Mouse (Mus musculus): ENCODE measurements at regions not wholly inside any gene's neighbourhood (a gene's known extent, or its start where the extent isn't known, plus 50 kb on each side); places are given as distances from the start of the nearest gene placed in this dataset.

DNA sequence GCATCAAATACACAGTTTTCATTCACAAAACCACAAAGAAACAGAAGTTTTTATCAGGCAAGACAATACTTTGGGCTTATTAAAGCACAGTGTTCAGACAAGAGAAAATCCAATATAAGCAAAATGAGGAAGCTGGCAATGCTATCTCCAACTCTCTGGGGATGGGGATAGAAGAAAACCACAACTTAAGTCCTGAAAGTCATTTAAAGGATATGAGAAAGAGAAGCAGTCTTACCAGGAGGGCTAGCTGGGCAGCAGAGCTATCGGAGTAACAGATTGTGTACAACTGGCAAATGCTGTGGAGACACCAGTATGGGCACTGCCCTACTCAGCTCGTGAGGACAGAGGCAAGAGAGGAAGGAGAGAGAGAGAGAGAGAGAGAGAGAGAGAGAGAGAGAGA, 262.9 kb upstream of the Rarb start:
- no peaks in the 10 kb centered on the region for H3K36me3 ChIP-seq (ENCODE audit: control insufficient read depth, insufficient read depth)
- 38% methylated on average over 2 of the region's 2 CpGs for WGBS
- H3K4me2 ChIP-seq (ENCODE audit: low read length), result no peak overlapping the region
- no peak overlapping the region for H3K9ac ChIP-seq (replicated peaks; ENCODE audit: low read depth, low read length)
- ATAC-seq, result no peak
- H3K27me3 ChIP-seq (replicated peaks; ENCODE audit: control insufficient read depth, insufficient read depth, low read length), result no peaks in the 10 kb centered on the region
- H3K9me3 ChIP-seq (ENCODE audit: control insufficient read depth, low read length), result no peaks in the 10 kb centered on the region
- no peak overlapping the region for H3K4me3 ChIP-seq (replicated peaks; ENCODE audit: low read length)
- no peak overlapping the region for H3K27ac ChIP-seq (ENCODE audit: low read length)
- H3K4me1 ChIP-seq (replicated peaks; ENCODE audit: control insufficient read depth, insufficient read depth, low read length), result no peaks in the 10 kb centered on the region

DNA sequence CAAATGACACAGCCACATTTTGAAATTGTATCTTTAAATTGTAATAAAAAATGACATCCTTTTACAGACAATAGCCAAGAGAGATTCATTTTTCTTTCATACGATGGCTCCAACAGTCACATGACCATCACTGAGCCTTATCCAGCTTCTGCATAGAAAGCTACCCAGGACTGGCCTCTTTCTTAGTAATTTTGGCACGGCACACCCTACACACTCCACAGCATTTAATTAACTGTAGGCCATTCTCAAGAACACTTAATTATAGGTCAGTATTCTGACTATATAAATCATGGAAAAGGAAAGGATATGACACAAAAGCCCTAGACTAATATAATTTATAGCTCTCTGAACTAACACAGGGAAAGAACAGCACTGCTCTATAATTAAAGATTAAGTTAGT, 260.6 kb upstream of the Rarb start:
- H3K36me3 ChIP-seq (ENCODE audit: control insufficient read depth, insufficient read depth), result no peaks in the 10 kb centered on the region
- H3K27ac ChIP-seq (ENCODE audit: low read length), result no peak overlapping the region
- no peaks in the 10 kb centered on the region for H3K9me3 ChIP-seq (ENCODE audit: control insufficient read depth, low read length)
- no peak overlapping the region for H3K4me2 ChIP-seq (ENCODE audit: low read length)
- no peaks in the 10 kb centered on the region for H3K27me3 ChIP-seq (replicated peaks; ENCODE audit: control insufficient read depth, insufficient read depth, low read length)
- WGBS, result 42% methylated on average over 2 of the region's 2 CpGs
- no peaks in the 10 kb centered on the region for H3K4me1 ChIP-seq (replicated peaks; ENCODE audit: control insufficient read depth, insufficient read depth, low read length)
- no peak overlapping the region for H3K9ac ChIP-seq (replicated peaks; ENCODE audit: low read depth, low read length)
- ATAC-seq, result peak; percentile 82
- H3K4me3 ChIP-seq (replicated peaks; ENCODE audit: low read length), result no peak overlapping the region

- no peak overlapping the region for H3K4me2 ChIP-seq (ENCODE audit: low read length)
- H3K9me3 ChIP-seq (ENCODE audit: control insufficient read depth, low read length), result no peaks in the 10 kb centered on the region
- H3K9ac ChIP-seq (replicated peaks; ENCODE audit: low read depth, low read length), result no peak overlapping the region
- no peaks in the 10 kb centered on the region for H3K27me3 ChIP-seq (replicated peaks; ENCODE audit: control insufficient read depth, insufficient read depth, low read length)
- WGBS, result 68% methylated on average over 1 of the region's 1 CpGs
- ATAC-seq, result no peak
- H3K36me3 ChIP-seq (ENCODE audit: control insufficient read depth, insufficient read depth), result no peaks in the 10 kb centered on the region
- H3K4me1 ChIP-seq (replicated peaks; ENCODE audit: control insufficient read depth, insufficient read depth, low read length), result no peaks in the 10 kb centered on the region
- H3K27ac ChIP-seq (ENCODE audit: low read length), result no peak overlapping the region
- H3K4me3 ChIP-seq (replicated peaks; ENCODE audit: low read length), result no peak overlapping the region
Observed at GRCm38 (mm10) chr14:17061358-17061757, 242.4 kb upstream of the Rarb start.

DNA sequence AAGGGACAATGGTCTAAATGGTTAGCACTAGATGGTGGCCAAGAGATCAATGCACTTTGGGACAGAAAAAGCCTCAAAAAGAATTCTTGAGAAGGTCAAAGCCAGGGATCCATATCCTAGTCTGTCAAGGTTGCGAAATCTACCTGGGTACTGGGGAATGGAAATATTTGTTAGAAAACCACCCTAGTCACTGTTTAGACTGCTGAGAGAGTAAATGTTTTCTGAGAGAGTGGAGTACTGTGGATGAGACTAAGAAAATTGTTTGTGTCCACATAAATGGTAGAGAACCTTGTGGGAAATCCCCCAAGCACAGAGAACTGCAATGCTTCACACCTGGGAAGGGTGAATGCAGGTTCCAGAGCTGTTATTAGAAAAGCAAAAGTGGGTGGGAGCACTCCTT, 239.5 kb upstream of the Rarb start:
- no peak overlapping the region for H3K9ac ChIP-seq (replicated peaks; ENCODE audit: low read depth, low read length)
- H3K4me3 ChIP-seq (replicated peaks; ENCODE audit: low read length), result no peak overlapping the region
- H3K9me3 ChIP-seq (ENCODE audit: control insufficient read depth, low read length), result no peaks in the 10 kb centered on the region
- 100% methylated on average over 1 of the region's 1 CpGs for WGBS
- no peaks in the 10 kb centered on the region for H3K27me3 ChIP-seq (replicated peaks; ENCODE audit: control insufficient read depth, insufficient read depth, low read length)
- no peak for ATAC-seq
- H3K27ac ChIP-seq (ENCODE audit: low read length), result no peak overlapping the region
- no peaks in the 10 kb centered on the region for H3K36me3 ChIP-seq (ENCODE audit: control insufficient read depth, insufficient read depth)
- no peak overlapping the region for H3K4me2 ChIP-seq (ENCODE audit: low read length)
- no peaks in the 10 kb centered on the region for H3K4me1 ChIP-seq (replicated peaks; ENCODE audit: control insufficient read depth, insufficient read depth, low read length)

DNA sequence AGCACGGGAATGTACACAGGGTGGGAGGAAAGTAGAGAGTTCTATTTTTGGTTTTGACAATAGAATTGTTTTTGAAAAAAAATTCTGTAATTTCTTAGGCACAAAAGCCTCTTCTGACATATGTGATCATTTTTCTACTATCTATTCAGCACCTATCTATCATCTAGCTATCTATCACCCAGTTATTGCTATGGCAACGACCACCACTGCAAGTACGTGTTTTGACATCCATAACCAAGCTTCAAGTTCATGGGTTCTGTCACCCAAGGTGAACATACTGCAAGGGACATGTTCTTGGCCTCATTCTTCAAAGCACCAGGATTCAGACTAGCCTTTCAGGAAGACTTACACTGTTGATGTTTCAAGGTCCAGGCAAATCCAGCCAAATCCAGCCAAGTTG, 238.4 kb upstream of the Rarb start:
- no peaks in the 10 kb centered on the region for H3K27me3 ChIP-seq (replicated peaks; ENCODE audit: control insufficient read depth, insufficient read depth, low read length)
- WGBS, result 89% methylated on average over 3 of the region's 3 CpGs
- ATAC-seq, result peak; percentile 71

GRCm38 (mm10) chr14:17055741-17056140, 236.8 kb upstream of the Rarb start:
- H3K36me3 ChIP-seq (ENCODE audit: control insufficient read depth, insufficient read depth), result no peaks in the 10 kb centered on the region
- 83% methylated on average over 1 of the region's 1 CpGs for WGBS
- no peak overlapping the region for H3K27ac ChIP-seq (ENCODE audit: low read length)
- no peaks in the 10 kb centered on the region for H3K9me3 ChIP-seq (ENCODE audit: control insufficient read depth, low read length)
- no peaks in the 10 kb centered on the region for H3K4me1 ChIP-seq (replicated peaks; ENCODE audit: control insufficient read depth, insufficient read depth, low read length)
- H3K27me3 ChIP-seq (replicated peaks; ENCODE audit: control insufficient read depth, insufficient read depth, low read length), result no peaks in the 10 kb centered on the region
- H3K4me3 ChIP-seq (replicated peaks; ENCODE audit: low read length), result no peak overlapping the region
- no peak overlapping the region for H3K4me2 ChIP-seq (ENCODE audit: low read length)
- ATAC-seq, result no peak
- no peak overlapping the region for H3K9ac ChIP-seq (replicated peaks; ENCODE audit: low read depth, low read length)

More for the DNA sequence above, 238.4 kb upstream of the Rarb start:
- Histone ChIP-seq H3K4me3 (replicated peaks; ENCODE audit: low read length) (no peak overlapping the region), H3K9me3 (ENCODE audit: control insufficient read depth, low read length) (no peaks in the 10 kb centered on the region), H3K4me2 (ENCODE audit: low read length) (no peak overlapping the region), H3K9ac (replicated peaks; ENCODE audit: low read depth, low read length) (no peak overlapping the region), H3K4me1 (replicated peaks; ENCODE audit: control insufficient read depth, insufficient read depth, low read length) (no peaks in the 10 kb centered on the region), H3K27ac (ENCODE audit: low read length) (no peak overlapping the region), H3K36me3 (ENCODE audit: control insufficient read depth, insufficient read depth) (no peaks in the 10 kb centered on the region)

- 80% methylated on average over 3 of the region's 3 CpGs for WGBS
- Histone ChIP-seq H3K36me3 (ENCODE audit: control insufficient read depth, insufficient read depth) (no peaks in the 10 kb centered on the region), H3K27ac (ENCODE audit: low read length) (no peak overlapping the region), H3K4me2 (ENCODE audit: low read length) (no peak overlapping the region), H3K4me3 (replicated peaks; ENCODE audit: low read length) (no peak overlapping the region), H3K4me1 (replicated peaks; ENCODE audit: control insufficient read depth, insufficient read depth, low read length) (no peaks in the 10 kb centered on the region), H3K9ac (replicated peaks; ENCODE audit: low read depth, low read length) (no peak overlapping the region), H3K27me3 (replicated peaks; ENCODE audit: control insufficient read depth, insufficient read depth, low read length) (no peaks in the 10 kb centered on the region), H3K9me3 (ENCODE audit: control insufficient read depth, low read length) (no peaks in the 10 kb centered on the region)
- ATAC-seq, result no peak
Observed at GRCm38 (mm10) chr14:17054381-17054780, 235.4 kb upstream of the Rarb start.

DNA sequence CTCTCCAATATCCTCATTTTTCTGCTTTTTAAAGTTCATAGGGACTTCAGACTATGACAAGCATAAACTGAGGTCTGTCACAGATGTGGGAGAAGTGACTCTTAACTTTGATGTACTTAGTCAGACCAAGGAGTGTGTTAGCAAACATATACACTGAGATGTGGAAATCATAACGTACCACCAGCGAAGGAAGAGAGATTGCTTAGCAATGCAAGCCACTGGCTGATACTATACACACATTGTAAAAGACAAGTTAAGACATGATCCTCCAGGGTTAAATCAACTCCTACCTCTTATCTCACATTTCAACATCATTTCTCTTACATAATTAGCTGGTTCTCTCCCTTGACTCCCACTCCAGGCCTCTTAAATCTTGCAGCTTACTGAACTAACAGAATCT, 227.9 kb upstream of the Rarb start:
- Histone ChIP-seq H3K27ac (ENCODE audit: low read length) (no peak overlapping the region), H3K4me2 (ENCODE audit: low read length) (no peak overlapping the region), H3K9ac (replicated peaks; ENCODE audit: low read depth, low read length) (no peak overlapping the region), H3K4me3 (replicated peaks; ENCODE audit: low read length) (no peak overlapping the region), H3K4me1 (replicated peaks; ENCODE audit: control insufficient read depth, insufficient read depth, low read length) (no peaks in the 10 kb centered on the region), H3K27me3 (replicated peaks; ENCODE audit: control insufficient read depth, insufficient read depth, low read length) (no peaks in the 10 kb centered on the region), H3K9me3 (ENCODE audit: control insufficient read depth, low read length) (no peaks in the 10 kb centered on the region), H3K36me3 (ENCODE audit: control insufficient read depth, insufficient read depth) (no peaks in the 10 kb centered on the region)
- 97% methylated on average over 2 of the region's 2 CpGs for WGBS
- ATAC-seq, result no peak

DNA sequence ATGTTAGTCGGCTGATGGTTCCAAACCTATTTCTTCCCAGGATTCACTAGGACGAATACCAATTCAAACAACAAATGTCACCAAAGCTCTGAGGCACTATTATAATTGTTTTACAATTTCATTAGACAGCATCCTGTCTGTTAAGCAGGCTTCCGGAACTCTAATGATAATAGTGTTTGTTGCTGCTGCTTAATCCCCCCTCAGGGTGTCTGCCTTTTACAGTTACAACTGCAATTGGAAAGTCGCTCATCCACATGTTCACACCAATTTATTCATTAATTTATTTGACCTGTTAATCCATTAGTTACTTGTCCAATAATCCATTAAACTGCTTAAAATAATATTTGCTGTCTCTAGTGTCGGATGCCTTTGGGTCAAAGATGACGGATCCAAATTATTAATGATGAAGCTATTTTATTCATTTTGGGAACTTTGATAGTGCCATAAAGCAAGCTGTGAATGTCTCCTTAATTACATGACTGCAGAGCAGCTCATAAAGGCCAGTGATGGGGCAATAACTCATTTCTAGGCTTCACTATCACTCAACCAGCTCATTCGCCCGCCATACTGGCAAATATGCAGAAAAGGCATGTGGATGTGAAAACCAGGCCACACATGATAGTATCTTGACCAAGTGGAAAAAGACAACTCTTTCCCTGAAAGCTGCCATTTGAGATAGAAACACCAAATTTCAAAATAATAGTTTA, 226.6 kb upstream of the Rarb start:
- H3K4me1 ChIP-seq (replicated peaks; ENCODE audit: control insufficient read depth, insufficient read depth, low read length), result no peaks in the 10 kb centered on the region
- no peaks in the 10 kb centered on the region for H3K36me3 ChIP-seq (ENCODE audit: control insufficient read depth, insufficient read depth)
- H3K27me3 ChIP-seq (replicated peaks; ENCODE audit: control insufficient read depth, insufficient read depth, low read length), result no peaks in the 10 kb centered on the region
- no peaks in the 10 kb centered on the region for H3K9me3 ChIP-seq (ENCODE audit: control insufficient read depth, low read length)
- no peak overlapping the region for H3K4me3 ChIP-seq (replicated peaks; ENCODE audit: low read length)
- no peak overlapping the region for H3K9ac ChIP-seq (replicated peaks; ENCODE audit: low read depth, low read length)
- H3K27ac ChIP-seq (ENCODE audit: low read length), result no peak overlapping the region
- no peak for ATAC-seq
- WGBS, result 85% methylated on average over 8 of the region's 8 CpGs
- H3K4me2 ChIP-seq (ENCODE audit: low read length), result no peak overlapping the region
